Mouse (Mus musculus) bone marrow, adult 2 months (tissue): ENCODE measurements around the gene Dclre1c. TPM values are rescaled to one million over a fixed set of nuclear protein-coding genes. Genes with fewer than 3 reads are reported as not detected.
"Not testable (repeated sequence)": the region's sequence is repeated elsewhere in the genome, so short reads cannot be mapped to it uniquely, and the experiment has no call there.

Experiments used
- H3K27ac ChIP-seq: fragments of 200-500 bp; 2 replicates; pipeline ENCODE4 v1.5.1; 2012; ENCODE audit warnings: low read depth, mild to moderate bottlenecking, control low read depth, inconsistent platforms, low read length; ENCODE audit not compliant: control insufficient read depth, poor library complexity, insufficient read depth
- H3K4me1 ChIP-seq: fragments of 200-500 bp; 2 replicates; pipeline ENCODE4 v1.6.1; 2011; ENCODE audit warnings: low read length; ENCODE audit not compliant: control insufficient read depth, insufficient read depth
- H3K4me3 ChIP-seq: fragments of 200-500 bp; replicated peaks from 2 replicates; pipeline ENCODE3; 2011; ENCODE audit warnings: mild to moderate bottlenecking, low read depth, low read length, control low read depth; ENCODE audit not compliant: control insufficient read depth
- CTCF ChIP-seq: fragments of 200-500 bp; IDR thresholded peaks from 2 replicates; pipeline ENCODE4 v1.5.1; 2011; ENCODE audit warnings: low read length, control low read depth; ENCODE audit not compliant: control insufficient read depth, insufficient read depth
- POLR2A ChIP-seq: fragments of 200-500 bp; IDR thresholded peaks from 2 replicates; pipeline ENCODE4 v1.6.1; 2011; ENCODE audit warnings: low read depth, mild to moderate bottlenecking, control low read depth, low read length, borderline replicate concordance; ENCODE audit not compliant: control insufficient read depth
- WGBS: fragments of 180-500 bp; shearing (Covaris S2); methylation state at CpG from one replicate; pipeline ENCODE4 v1.1.7; 2018; 5-methylcytosine and 5-hydroxymethylcytosine counted together
- polyA plus RNA-seq: library from polyadenylated mRNA; stranded (reverse); fragments of >200 nt; gene quantifications from 2 replicates; pipeline ENCODE4 v1.2.4, GENCODE M21; 2011; ENCODE audit warnings: low replicate concordance; ENCODE audit not compliant: missing spikeins, insufficient read depth, insufficient read length

The Dclre1c gene
- 7.1 and 8.6 TPM in 2 replicates for polyA plus RNA-seq

DNA sequence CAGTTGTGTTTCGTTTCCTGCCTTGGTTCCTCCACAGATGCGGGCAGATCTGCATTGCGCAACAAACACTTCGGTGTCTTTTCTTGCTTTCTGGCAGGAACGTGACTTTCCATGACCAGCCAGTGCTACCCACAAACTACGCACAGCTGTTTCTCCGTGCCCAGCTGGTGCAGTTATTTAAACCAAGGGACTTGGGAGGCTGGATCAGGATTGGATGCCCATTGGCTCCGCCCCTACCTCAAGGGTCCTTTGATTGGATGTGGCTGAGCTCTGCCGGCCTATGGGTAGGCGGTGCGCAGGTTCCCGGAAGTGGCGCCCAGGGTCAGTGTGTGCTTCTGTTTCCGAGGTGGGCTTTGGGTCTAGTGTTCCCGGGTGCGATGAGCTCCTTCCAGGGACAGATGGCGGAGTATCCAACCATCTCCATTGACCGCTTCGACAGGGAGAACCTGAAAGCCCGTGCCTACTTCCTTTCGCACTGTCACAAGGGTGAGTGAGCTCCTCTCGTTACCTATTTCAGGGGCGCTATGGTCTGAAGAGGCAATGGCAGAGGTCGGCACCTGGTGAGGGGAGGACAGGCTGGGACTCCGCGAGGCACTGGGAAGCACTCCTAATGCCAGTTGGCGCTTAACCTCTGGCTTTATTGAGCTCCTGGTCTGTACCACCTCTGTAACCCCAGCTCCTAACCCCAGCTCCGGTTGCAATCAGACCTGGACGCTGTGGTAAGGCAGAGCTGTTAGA lies at the start of gene Dclre1c:
TSS of gene Dclre1c (plus strand) at position 291 of the 738 bp plus-strand sequence.
- no peak for TF ChIP-seq CTCF
- TF ChIP-seq POLR2A, result peak; percentile 49; the same call in 1 of the 2 replicates
- H3K27ac ChIP-seq, result peak within 1 kb of the TSS; percentile 65
- peak within 1 kb of the TSS; percentile 93 for H3K4me3 ChIP-seq
- no peaks in the 10 kb centered on the region; the same call in 1 of the 2 replicates for H3K4me1 ChIP-seq
- under 1% methylated on average over 29 of the region's 29 CpGs for WGBS

DNA sequence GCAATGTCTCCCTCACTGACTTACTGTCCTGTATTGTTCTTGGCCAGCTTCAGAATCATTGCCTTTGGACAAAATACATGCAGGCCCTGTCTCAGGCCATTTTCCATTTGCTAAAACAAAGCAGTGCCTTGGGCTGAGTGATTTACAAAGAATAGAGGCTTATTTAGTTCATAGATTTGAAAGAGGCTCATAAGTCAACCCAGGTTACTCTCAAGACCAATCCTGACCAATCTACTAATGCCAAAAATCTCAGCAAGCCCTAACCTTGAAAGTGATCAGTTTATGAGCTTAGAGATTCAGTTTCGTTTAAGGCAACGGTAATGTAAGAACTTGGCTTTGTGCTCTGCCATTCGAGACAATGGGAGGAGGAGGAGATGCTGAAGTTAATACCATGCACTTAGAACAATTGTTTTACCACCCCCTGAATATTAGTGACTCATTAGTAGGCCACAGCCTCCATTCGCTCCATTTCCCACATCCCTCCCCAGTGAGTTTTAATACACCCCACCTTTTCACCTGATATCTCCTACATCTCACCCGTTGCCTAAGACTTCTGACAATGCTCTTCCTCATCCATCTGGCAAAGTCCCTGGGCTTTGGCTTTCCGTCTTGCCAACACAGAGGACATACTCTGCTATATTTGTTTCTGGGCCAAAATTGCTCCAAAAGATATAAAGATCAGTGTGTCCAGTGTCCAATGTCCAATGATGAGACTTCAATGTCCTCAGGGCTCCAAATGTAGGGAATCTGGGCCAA lies 36.6 kb upstream of the Dclre1c start:
- TF ChIP-seq POLR2A (no peak), CTCF (no peak)
- Histone ChIP-seq H3K4me3 (no peak overlapping the region), H3K4me1 (no peaks in the 10 kb centered on the region; the same call in 1 of the 2 replicates), H3K27ac (no peak overlapping the region)
- WGBS, result 78% methylated on average over 6 of the region's 6 CpGs

DNA sequence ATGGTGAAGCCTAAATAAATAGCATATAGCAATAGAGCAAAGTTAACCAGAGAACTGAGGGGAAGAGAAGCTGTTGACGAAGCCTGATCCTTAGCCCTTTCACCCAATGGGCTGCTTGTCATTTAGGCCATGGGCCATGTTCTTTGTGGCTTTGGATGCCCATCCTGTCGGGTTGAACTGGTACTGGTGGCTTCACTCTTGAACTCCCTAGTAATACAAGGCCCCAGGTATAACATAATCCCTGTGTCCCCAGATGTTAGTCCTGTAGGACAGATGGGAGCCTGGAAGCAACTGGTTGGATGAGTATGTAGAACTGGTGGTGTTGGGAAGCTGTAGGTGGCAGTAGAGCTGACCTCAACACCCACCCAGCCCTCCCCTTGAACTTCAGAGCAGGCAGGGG lies 32.0 kb upstream of the Dclre1c start:
- TF ChIP-seq POLR2A (no peak), CTCF (no peak)
- Histone ChIP-seq H3K27ac (no peak overlapping the region), H3K4me1 (no peaks in the 10 kb centered on the region), H3K4me3 (no peak overlapping the region)
- 59% methylated on average over 2 of the region's 2 CpGs for WGBS

DNA sequence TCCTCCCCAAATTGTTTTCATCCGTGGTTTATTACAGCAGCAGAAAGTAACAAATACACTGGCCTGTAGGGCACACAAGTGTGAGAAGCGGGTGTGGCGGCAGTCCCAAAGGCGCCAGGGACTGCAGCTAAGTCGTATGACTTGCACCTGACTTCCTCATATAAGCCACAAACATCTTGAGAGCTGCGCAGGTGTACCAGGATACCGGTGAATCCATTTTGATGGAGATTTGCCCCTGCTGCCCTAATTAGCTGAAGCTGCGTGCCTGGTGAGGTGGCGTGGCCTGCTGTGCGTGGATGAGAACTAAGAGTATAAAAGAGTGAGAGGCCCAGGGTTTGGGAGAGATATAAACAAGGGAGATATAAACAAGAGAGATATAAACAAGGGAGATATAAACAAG lies 26.8 kb upstream of the Dclre1c start, which contains the start of gene Olah:
TSS of gene Olah (minus strand) at position 101 of the 400 bp plus-strand sequence.
- WGBS, result 72% methylated on average over 10 of the region's 10 CpGs
- not testable (repeated sequence) for H3K27ac ChIP-seq, H3K4me3 ChIP-seq, H3K4me1 ChIP-seq

DNA sequence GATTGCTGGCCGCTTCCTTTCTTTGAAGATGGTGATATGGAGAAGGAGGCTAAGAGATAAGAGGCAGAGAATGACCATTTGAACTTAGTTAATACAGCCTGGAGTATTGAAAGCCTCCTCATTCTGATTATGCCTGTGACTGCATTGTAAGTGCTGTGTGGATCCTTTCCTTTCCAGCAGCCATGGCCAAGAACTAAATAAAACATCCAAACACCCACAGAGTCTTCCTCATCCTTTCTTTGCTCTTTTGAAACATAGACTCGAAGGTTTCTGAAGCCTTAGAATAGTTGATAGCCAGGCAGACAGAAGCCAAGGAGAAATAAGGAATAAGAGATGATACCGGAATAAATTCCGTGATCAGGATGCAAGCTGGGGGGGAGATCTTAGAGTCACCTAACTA lies 17.9 kb upstream of the Dclre1c start:
- no peak for TF ChIP-seq POLR2A
- TF ChIP-seq CTCF, result no peak
- H3K27ac ChIP-seq, result no peak overlapping the region
- no peaks in the 10 kb centered on the region for H3K4me1 ChIP-seq
- H3K4me3 ChIP-seq, result no peak overlapping the region
- WGBS, result 79% methylated on average over 4 of the region's 4 CpGs

DNA sequence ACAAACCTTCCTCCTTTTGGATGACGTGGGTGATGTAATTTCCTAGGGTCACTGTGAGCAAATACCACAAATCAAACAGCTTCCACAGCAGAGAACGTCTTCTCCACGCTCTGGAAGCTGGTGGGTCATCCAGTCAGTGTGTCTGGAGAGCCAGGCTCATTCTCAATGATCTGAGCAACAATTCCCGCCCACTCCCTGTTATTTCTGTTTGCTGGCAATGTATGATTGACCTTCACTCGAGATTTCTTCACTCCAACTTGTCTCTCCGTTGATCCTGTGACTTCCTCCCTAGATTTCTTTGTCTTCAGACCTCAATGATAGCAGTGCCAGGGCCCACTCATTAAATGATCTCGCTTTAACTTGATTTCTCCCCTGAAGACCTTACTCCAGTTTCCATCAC lies 16.2 kb upstream of the Dclre1c start:
- WGBS, result 46% methylated on average over 7 of the region's 7 CpGs
- Histone ChIP-seq H3K4me1 (no peaks in the 10 kb centered on the region), H3K27ac (no peak overlapping the region), H3K4me3 (no peak overlapping the region)
- TF ChIP-seq CTCF (no peak), POLR2A (no peak)

DNA sequence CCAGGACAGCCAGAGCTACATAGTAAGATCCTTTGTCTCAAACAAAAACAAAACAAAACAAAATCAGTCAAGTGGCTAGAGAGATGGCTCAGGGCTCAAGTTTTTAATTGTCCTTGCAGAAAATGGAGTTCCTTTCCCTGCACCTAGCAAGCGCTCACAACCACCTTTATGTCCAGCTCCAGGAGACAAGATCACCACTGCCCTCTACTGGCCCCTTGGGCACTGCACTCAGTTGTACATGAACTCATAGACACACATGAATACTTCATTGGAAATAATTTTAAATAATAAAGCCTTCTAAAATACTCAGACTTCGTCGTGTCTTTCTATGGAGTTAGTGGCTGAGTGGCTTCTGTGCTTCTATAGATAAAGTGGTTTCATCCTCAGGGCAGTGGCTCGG lies 9.7 kb upstream of the Dclre1c start:
- TF ChIP-seq CTCF, result peak; percentile 73
- no peak for TF ChIP-seq POLR2A
- no peak overlapping the region for H3K4me3 ChIP-seq
- no peaks in the 10 kb centered on the region for H3K4me1 ChIP-seq
- 51% methylated on average over 4 of the region's 4 CpGs for WGBS
- H3K27ac ChIP-seq, result no peak overlapping the region

DNA sequence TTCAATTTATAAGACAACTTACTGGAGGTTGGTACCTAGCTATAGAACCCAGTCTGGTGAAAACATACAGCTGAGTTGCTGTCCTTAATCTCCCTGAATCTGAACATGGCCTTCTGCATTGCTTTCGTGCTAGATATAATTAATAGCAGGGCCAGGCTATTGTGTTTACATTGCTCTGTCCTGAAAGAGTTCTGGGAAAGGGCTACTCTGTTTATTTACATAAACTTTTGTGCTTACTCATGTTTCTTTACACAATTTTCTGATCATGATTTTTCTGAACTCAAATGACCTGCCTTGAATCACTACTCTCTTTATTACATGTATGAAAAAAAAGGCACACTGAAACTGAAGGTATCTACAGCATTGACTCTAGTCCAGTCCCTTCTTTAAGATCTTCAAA lies 8.3 kb upstream of the Dclre1c start:
- H3K4me1 ChIP-seq, result no peaks in the 10 kb centered on the region; the same call in 1 of the 2 replicates
- WGBS, result 86% methylated on average over 1 of the region's 1 CpGs
- H3K27ac ChIP-seq, result no peak overlapping the region
- no peak overlapping the region for H3K4me3 ChIP-seq
- TF ChIP-seq POLR2A, result no peak
- no peak for TF ChIP-seq CTCF
